Mouse (Mus musculus): ENCODE measurements around the gene Rubcnl. TPM values are rescaled to one million over a fixed set of nuclear protein-coding genes. Genes with fewer than 3 reads are reported as not detected.

The Rubcnl gene
- total and polyA plus RNA-seq, 3 experiments, result 0.05 TPM; not detected in 2

DNA sequence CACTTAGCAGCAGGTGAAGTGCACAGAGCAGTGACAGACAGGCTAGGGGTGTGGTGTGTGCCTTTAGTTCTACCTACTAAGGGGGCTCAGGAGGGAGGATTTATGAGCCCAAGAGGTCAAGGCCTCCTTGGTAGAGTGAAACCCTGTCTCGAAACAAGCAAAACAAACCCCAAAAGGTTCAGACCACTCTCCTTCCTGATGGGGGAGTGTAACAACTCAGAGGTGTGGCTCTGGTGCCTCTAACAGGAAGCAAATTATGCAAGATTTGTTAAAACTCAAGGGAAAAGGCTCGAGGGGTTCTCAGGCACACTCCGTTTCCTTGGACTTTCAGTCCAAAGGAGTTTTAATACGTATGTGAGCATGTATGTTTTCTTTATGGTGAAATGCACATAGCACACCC lies 5.5 kb upstream of the Rubcnl start:
- DNase-seq (ENCODE audit: low spot score) (no peak), ATAC-seq (ENCODE audit: extremely low read depth, insufficient number of reproducible peaks, low FRiP score, poor library complexity, severe bottlenecking) (no peak)
- Histone ChIP-seq H3K36me3 (replicated peaks) (no peaks in the 10 kb centered on the region), H3K4me1 (ENCODE audit: insufficient read depth, low read depth, low read length) (no peaks in the 10 kb centered on the region), H3K27me3 (ENCODE audit: insufficient read depth, low read length) (no peaks in the 10 kb centered on the region), H3K9me3 (replicated peaks) (no peaks in the 10 kb centered on the region), H3K4me3 (ENCODE audit: low read depth, low read length) (no peak overlapping the region)
- TF ChIP-seq GATA2 (IDR thresholded peaks at IDR 0.05; ENCODE audit: borderline replicate concordance, low read depth, low read length) (no peak), TAL1 (conservative IDR thresholded peaks at IDR 0.05; ENCODE audit: low read depth, low read length) (no peak), POLR2AphosphoS5 (IDR thresholded peaks at IDR 0.05; ENCODE audit: insufficient replicate concordance, low read depth, low read length) (no peak), GATA1 (IDR thresholded peaks at IDR 0.05; ENCODE audit: borderline replicate concordance, low read length) (no peak), CTCF (IDR thresholded peaks at IDR 0.05; ENCODE audit: low read depth, low read length) (no peak)

DNA sequence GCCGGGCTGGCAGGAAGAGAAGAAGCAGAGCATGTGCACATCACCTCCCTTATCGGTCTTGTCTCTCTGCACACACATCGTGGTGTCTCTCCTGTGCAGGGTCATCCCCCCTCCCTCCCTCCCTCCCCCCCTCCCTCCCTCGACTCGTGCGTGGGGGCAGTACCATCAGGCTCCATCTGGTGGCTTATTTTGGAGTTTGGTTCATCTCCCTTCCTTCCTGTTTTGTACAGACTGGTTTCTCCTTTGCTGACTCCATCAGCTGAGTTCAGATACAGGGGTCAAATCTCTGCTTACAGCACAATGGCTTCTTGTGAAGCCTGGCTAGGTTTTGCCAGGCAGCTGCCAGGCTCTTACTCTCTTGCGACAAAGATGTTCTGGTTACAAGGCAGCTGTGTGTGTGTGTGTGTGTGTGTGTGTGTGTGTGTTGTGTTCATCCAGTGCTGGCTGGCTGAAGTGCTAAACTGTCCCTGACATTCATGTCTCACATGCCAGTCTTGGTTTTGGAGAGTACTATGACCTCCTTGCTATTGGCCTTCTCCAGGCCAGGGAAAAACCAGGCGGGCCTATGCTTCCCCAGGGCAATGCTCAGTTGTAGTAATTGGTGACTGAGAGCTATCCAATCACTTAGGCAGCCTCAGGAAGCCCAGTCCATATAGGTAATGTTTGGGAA lies 4.7 kb upstream of the Rubcnl start:
- TF ChIP-seq CTCF (IDR thresholded peaks at IDR 0.05; ENCODE audit: low read depth, low read length), result no peak
- no peak for TF ChIP-seq POLR2AphosphoS5 (IDR thresholded peaks at IDR 0.05; ENCODE audit: insufficient replicate concordance, low read depth, low read length)
- no peak for TF ChIP-seq TAL1 (conservative IDR thresholded peaks at IDR 0.05; ENCODE audit: low read depth, low read length)
- no peak for TF ChIP-seq GATA2 (IDR thresholded peaks at IDR 0.05; ENCODE audit: borderline replicate concordance, low read depth, low read length)
- TF ChIP-seq GATA1 (IDR thresholded peaks at IDR 0.05; ENCODE audit: borderline replicate concordance, low read length), result no peak
- Histone ChIP-seq H3K27me3 (ENCODE audit: insufficient read depth, low read length) (no peaks in the 10 kb centered on the region; the same call in 1 of the 2 replicates), H3K36me3 (replicated peaks) (no peaks in the 10 kb centered on the region), H3K4me1 (ENCODE audit: insufficient read depth, low read depth, low read length) (no peaks in the 10 kb centered on the region; the same call in 1 of the 2 replicates), H3K4me3 (ENCODE audit: low read depth, low read length) (no peak overlapping the region), H3K9me3 (replicated peaks) (no peaks in the 10 kb centered on the region)
- DNase-seq (ENCODE audit: low spot score), result no peak
- no peak for ATAC-seq (ENCODE audit: extremely low read depth, insufficient number of reproducible peaks, low FRiP score, poor library complexity, severe bottlenecking)

DNA sequence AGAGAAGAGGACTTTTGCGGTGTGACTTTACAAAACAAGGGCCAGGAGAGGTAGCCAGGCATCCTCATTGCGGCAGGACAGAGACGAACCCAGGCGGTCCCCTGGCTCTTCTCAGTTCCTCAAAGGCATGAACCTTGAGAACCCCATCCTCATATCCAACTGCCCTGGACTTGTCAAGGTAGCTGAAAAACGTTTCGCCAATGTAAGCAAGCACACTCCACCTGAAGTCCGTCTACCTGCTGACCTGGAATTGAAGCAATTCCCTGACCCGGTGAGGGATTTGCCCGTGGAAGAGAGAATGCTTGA lies 841 bp downstream of the Rubcnl start:
- Histone ChIP-seq H3K4me3 (ENCODE audit: low read depth, low read length) (no peak overlapping the region), H3K4me1 (ENCODE audit: insufficient read depth, low read depth, low read length) (no peaks in the 10 kb centered on the region; the same call in 1 of the 2 replicates), H3K27me3 (ENCODE audit: insufficient read depth, low read length) (peaks cover under 1% of the 10 kb centered on the region; the same call in 1 of the 2 replicates), H3K36me3 (replicated peaks) (no peaks in the 10 kb centered on the region), H3K9me3 (replicated peaks) (no peaks in the 10 kb centered on the region)
- no peak for DNase-seq (ENCODE audit: low spot score)
- no peak for ATAC-seq (ENCODE audit: extremely low read depth, insufficient number of reproducible peaks, low FRiP score, poor library complexity, severe bottlenecking)
- TF ChIP-seq CTCF (IDR thresholded peaks at IDR 0.05; ENCODE audit: low read depth, low read length) (no peak), POLR2AphosphoS5 (IDR thresholded peaks at IDR 0.05; ENCODE audit: insufficient replicate concordance, low read depth, low read length) (no peak), GATA2 (IDR thresholded peaks at IDR 0.05; ENCODE audit: borderline replicate concordance, low read depth, low read length) (no peak), GATA1 (IDR thresholded peaks at IDR 0.05; ENCODE audit: borderline replicate concordance, low read length) (no peak), TAL1 (conservative IDR thresholded peaks at IDR 0.05; ENCODE audit: low read depth, low read length) (no peak)

DNA sequence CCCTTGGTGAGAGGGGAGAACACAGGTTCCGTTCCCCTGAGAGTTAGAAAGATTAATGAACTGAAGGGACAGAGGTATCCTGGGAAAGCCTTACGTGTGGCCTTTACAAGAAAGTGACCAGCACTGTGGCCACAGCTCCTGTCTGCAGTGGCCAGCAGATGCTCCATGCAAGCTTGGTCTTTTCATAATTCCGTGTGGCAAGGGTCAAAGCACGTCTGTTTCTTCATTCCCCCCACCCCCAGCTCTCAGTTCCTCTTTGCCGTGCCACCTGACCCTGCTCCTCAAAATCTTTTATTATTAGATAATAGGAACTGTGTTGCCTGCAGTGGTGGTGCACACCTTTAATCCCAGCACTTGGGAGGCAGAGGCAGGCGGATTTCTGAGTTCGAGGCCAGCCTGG lies 1.4 kb downstream of the Rubcnl start:
- H3K4me3 ChIP-seq (ENCODE audit: low read depth, low read length), result no peak overlapping the region

DNA sequence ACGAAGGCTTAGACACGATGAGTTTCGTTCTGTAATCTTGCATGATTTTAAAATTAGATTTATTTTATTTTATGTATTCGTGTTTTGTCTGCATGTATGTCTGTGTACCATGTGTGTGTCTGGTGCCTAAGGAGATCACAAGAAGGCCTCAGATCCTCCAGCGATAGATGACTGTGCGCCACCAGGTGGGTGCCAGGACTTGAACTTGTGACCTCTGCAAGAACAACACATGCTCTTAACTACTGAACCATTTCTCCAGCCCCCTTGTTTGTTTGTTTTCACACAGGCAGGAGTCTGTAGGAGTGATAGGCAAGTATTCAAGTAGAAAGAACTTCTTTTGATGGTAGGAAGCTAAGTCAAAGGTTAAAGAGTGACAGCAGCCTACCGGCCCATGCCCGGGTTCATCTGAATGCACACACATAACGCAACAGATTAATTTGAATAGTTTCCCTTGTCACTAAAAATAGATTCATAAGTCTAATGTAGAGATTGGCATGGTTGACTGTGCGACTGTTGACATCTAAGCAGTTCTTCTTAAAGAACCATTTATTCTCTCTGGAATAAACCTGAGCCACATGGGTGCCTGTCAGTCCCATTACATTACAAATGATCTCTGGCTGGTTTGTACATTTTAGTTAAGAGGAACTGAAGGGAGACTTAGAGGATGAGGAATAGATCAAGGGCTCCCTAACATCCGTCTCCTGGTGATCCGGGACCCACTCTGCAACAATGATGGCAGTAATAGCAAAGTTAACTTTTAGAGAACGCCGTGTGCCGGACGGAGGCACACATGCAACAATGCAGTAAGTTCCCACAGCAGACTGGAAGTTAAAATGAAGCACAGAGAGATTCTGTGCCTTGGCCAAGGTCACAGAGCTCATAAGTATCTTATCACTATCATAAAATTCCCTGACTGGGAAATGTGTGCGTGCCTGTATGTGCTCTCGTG lies 2.3 kb downstream of the Rubcnl start:
- Histone ChIP-seq H3K4me3 (ENCODE audit: low read depth, low read length) (no peak overlapping the region), H3K36me3 (replicated peaks) (no peaks in the 10 kb centered on the region), H3K4me1 (ENCODE audit: insufficient read depth, low read depth, low read length) (no peaks in the 10 kb centered on the region; the same call in 1 of the 2 replicates), H3K9me3 (replicated peaks) (no peaks in the 10 kb centered on the region), H3K27me3 (ENCODE audit: insufficient read depth, low read length) (peaks cover 10% of the 10 kb centered on the region)
- ATAC-seq (ENCODE audit: extremely low read depth, insufficient number of reproducible peaks, low FRiP score, poor library complexity, severe bottlenecking) (no peak), DNase-seq (ENCODE audit: low spot score) (no peak)
- TF ChIP-seq GATA2 (IDR thresholded peaks at IDR 0.05; ENCODE audit: borderline replicate concordance, low read depth, low read length) (no peak), TAL1 (conservative IDR thresholded peaks at IDR 0.05; ENCODE audit: low read depth, low read length) (no peak)

More for the DNA sequence above, 1.4 kb downstream of the Rubcnl start:
- Histone ChIP-seq H3K36me3 (replicated peaks) (no peaks in the 10 kb centered on the region), H3K4me1 (ENCODE audit: insufficient read depth, low read depth, low read length) (no peaks in the 10 kb centered on the region; the same call in 1 of the 2 replicates), H3K9me3 (replicated peaks) (no peaks in the 10 kb centered on the region), H3K27me3 (ENCODE audit: insufficient read depth, low read length) (peaks cover 6% of the 10 kb centered on the region; the same call in 1 of the 2 replicates)
- TF ChIP-seq GATA2 (IDR thresholded peaks at IDR 0.05; ENCODE audit: borderline replicate concordance, low read depth, low read length) (no peak), CTCF (IDR thresholded peaks at IDR 0.05; ENCODE audit: low read depth, low read length) (no peak), TAL1 (conservative IDR thresholded peaks at IDR 0.05; ENCODE audit: low read depth, low read length) (no peak), POLR2AphosphoS5 (IDR thresholded peaks at IDR 0.05; ENCODE audit: insufficient replicate concordance, low read depth, low read length) (no peak), GATA1 (IDR thresholded peaks at IDR 0.05; ENCODE audit: borderline replicate concordance, low read length) (no peak)
- DNase-seq (ENCODE audit: low spot score) (no peak), ATAC-seq (ENCODE audit: extremely low read depth, insufficient number of reproducible peaks, low FRiP score, poor library complexity, severe bottlenecking) (no peak)

DNA sequence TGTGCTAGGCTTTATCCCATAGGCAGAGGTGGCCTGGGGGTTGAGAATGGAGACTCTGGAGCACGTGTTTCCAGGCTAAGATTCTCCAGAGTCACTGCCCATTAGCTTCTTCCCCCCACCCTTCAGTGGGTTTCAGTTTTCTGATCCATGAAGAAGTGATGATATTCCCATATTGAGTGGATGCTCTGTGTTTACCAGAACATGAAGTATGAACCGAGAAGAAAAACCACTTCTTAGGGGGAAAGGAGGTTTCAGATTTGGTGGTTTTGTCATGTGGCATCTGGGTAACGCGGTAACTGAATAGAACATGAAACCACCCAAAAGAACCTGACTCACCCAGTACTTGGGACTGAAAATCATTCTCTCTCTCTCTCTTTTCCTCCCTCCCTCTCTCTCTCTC lies 3.0 kb downstream of the Rubcnl start:
- H3K4me1 ChIP-seq (ENCODE audit: insufficient read depth, low read depth, low read length), result no peaks in the 10 kb centered on the region; the same call in 1 of the 2 replicates
- DNase-seq (ENCODE audit: low spot score) (no peak), ATAC-seq (ENCODE audit: extremely low read depth, insufficient number of reproducible peaks, low FRiP score, poor library complexity, severe bottlenecking) (no peak)
- no peaks in the 10 kb centered on the region for H3K36me3 ChIP-seq (replicated peaks)
- no peak overlapping the region for H3K4me3 ChIP-seq (ENCODE audit: low read depth, low read length)
- TF ChIP-seq POLR2AphosphoS5 (IDR thresholded peaks at IDR 0.05; ENCODE audit: insufficient replicate concordance, low read depth, low read length) (no peak), CTCF (IDR thresholded peaks at IDR 0.05; ENCODE audit: low read depth, low read length) (no peak), TAL1 (conservative IDR thresholded peaks at IDR 0.05; ENCODE audit: low read depth, low read length) (no peak)
- H3K27me3 ChIP-seq (ENCODE audit: insufficient read depth, low read length), result peaks cover 10% of the 10 kb centered on the region
- H3K9me3 ChIP-seq (replicated peaks), result no peaks in the 10 kb centered on the region
